Mouse (Mus musculus) lung, adult 2 months (tissue): ENCODE data around the gene Alg11. TPM values are rescaled to one million over a fixed set of nuclear protein-coding genes. Genes with fewer than 3 reads are reported as not detected.

Experiments
- DNase-seq: peaks from one replicate; pipeline ENCODE4 v3.0.0; 2022
- H3K4me1 ChIP-seq: fragments of 200-500 bp; 2 replicates; pipeline ENCODE4 v1.6.1; 2011; ENCODE audit warnings: low read length; ENCODE audit not compliant: control insufficient read depth, insufficient read depth
- H3K4me3 ChIP-seq: fragments of 200-500 bp; replicated peaks from 2 replicates; pipeline ENCODE3; 2011; ENCODE audit warnings: low read depth, mild to moderate bottlenecking, control low read depth, low read length; ENCODE audit errors: extremely low read depth
- CTCF ChIP-seq: fragments of 200-500 bp; IDR thresholded peaks from 2 replicates; pipeline ENCODE4 v1.5.1; 2011; ENCODE audit warnings: mild to moderate bottlenecking, low read length, control low read depth; ENCODE audit not compliant: insufficient read depth
- POLR2A ChIP-seq: fragments of 200-500 bp; IDR thresholded peaks from 2 replicates; pipeline ENCODE4 v1.6.1; 2011; ENCODE audit warnings: low read depth, mild to moderate bottlenecking, control low read depth, low read length, borderline replicate concordance; ENCODE audit errors: extremely low read depth
- WGBS: fragments of 180-500 bp; shearing (Covaris S2); methylation state at CpG from one replicate; pipeline ENCODE4 v1.1.7; 2018; 5-methylcytosine and 5-hydroxymethylcytosine counted together
- polyA plus RNA-seq: library from polyadenylated mRNA; depleted of rRNA; stranded (reverse); fragments of >200 nt; gene quantifications from 2 replicates; pipeline ENCODE4 v1.2.3, GENCODE M21; 2012; rRNA removed

The Alg11 gene
- polyA plus RNA-seq = 3.8 and 5.7 TPM in 2 replicates

- TF ChIP-seq CTCF = no peak
- peak; percentile 99 for TF ChIP-seq POLR2A
- Histone ChIP-seq H3K4me1 (no peaks in the 10 kb centered on the region), H3K4me3 (peak within 1 kb of the TSS; percentile 99)
- peak; percentile 91 for DNase-seq
- under 1% methylated on average over 36 of the region's 36 CpGs for WGBS
Measured at GRCm38 (mm10) chr8:22060446-22060889, at the start of gene Alg11. Gene Alg11, plus strand, starts transcription at chr8:22060721.

- WGBS = 78% methylated on average over 24 of the region's 24 CpGs
- DNase-seq = no peak
- Histone ChIP-seq H3K4me1 (no peaks in the 10 kb centered on the region), H3K4me3 (peak overlapping the region; percentile 53)
- no peak for TF ChIP-seq CTCF
- TF ChIP-seq POLR2A = no peak
Measured at GRCm38 (mm10) chr8:22013034-22013707, 47.4 kb upstream of the Alg11 start.

- TF ChIP-seq POLR2A = no peak
- TF ChIP-seq CTCF = no peak
- no peak for DNase-seq
- 74% methylated on average over 7 of the region's 7 CpGs for WGBS
- H3K4me1 ChIP-seq = peaks cover 5% of the 10 kb centered on the region; the same call in 1 of the 2 replicates
- H3K4me3 ChIP-seq = no peak overlapping the region
Measured at GRCm38 (mm10) chr8:22017731-22018130, 42.8 kb upstream of the Alg11 start.

- Histone ChIP-seq H3K4me1 (peaks cover 5% of the 10 kb centered on the region; the same call in 1 of the 2 replicates), H3K4me3 (no peak overlapping the region)
- no peak for DNase-seq
- WGBS = 60% methylated on average over 5 of the region's 5 CpGs
- TF ChIP-seq CTCF (no peak), POLR2A (no peak)
Measured at GRCm38 (mm10) chr8:22019498-22019897, 41.0 kb upstream of the Alg11 start.

GRCm38 (mm10) chr8:22022244-22022643, 38.3 kb upstream of the Alg11 start:
- DNase-seq = no peak
- no peak for TF ChIP-seq CTCF
- no peak for TF ChIP-seq POLR2A
- peaks cover 5% of the 10 kb centered on the region; the same call in 1 of the 2 replicates for H3K4me1 ChIP-seq
- H3K4me3 ChIP-seq = no peak overlapping the region
- WGBS = 49% methylated on average over 7 of the region's 7 CpGs

- 50% methylated on average over 4 of the region's 4 CpGs for WGBS
- H3K4me3 ChIP-seq = no peak overlapping the region
- no peaks in the 10 kb centered on the region for H3K4me1 ChIP-seq
- no peak for TF ChIP-seq CTCF
- TF ChIP-seq POLR2A = no peak
- DNase-seq = no peak
Measured at GRCm38 (mm10) chr8:22025241-22025640, 35.3 kb upstream of the Alg11 start.

GRCm38 (mm10) chr8:22028973-22029372, 31.5 kb upstream of the Alg11 start:
- Histone ChIP-seq H3K4me1 (no peaks in the 10 kb centered on the region), H3K4me3 (no peak overlapping the region)
- 69% methylated on average over 3 of the region's 3 CpGs for WGBS
- no peak for DNase-seq
- TF ChIP-seq CTCF (peak; percentile 31; the same call in 1 of the 2 replicates), POLR2A (no peak)

- 55% methylated on average over 3 of the region's 3 CpGs for WGBS
- H3K4me1 ChIP-seq = no peaks in the 10 kb centered on the region
- TF ChIP-seq CTCF = no peak
- TF ChIP-seq POLR2A = no peak
- H3K4me3 ChIP-seq = no peak overlapping the region
- peak; percentile 33 for DNase-seq
Measured at GRCm38 (mm10) chr8:22030990-22031389, 29.5 kb upstream of the Alg11 start.

GRCm38 (mm10) chr8:22036137-22036536, 24.4 kb upstream of the Alg11 start:
- TF ChIP-seq POLR2A = no peak
- TF ChIP-seq CTCF = no peak
- 80% methylated on average over 9 of the region's 9 CpGs for WGBS
- H3K4me3 ChIP-seq = no peak overlapping the region
- no peak for DNase-seq
- H3K4me1 ChIP-seq = no peaks in the 10 kb centered on the region

GRCm38 (mm10) chr8:22037022-22037421, 23.5 kb upstream of the Alg11 start:
- H3K4me3 ChIP-seq = no peak overlapping the region
- WGBS = 46% methylated on average over 7 of the region's 7 CpGs
- H3K4me1 ChIP-seq = no peaks in the 10 kb centered on the region
- TF ChIP-seq POLR2A = no peak
- TF ChIP-seq CTCF = no peak
- DNase-seq = peak; percentile 46
